Mouse (Mus musculus) MEL (cell line): Measurements from ENCODE around the gene Zfp414. TPM values are rescaled to one million over a fixed set of nuclear protein-coding genes. Genes with fewer than 3 reads are reported as not detected.

ENCODE experiments used
- DNase-seq: peaks from one replicate; pipeline ENCODE4 v3.0.0; 2011; ENCODE audit warnings: low read depth, low spot score
- H3K27ac ChIP-seq: 2 replicates; pipeline ENCODE4 v1.5.1; 2012; ENCODE audit warnings: low read depth, mild to moderate bottlenecking, control low read depth, low read length, moderate library complexity; ENCODE audit not compliant: control insufficient read depth
- H3K27me3 ChIP-seq, 2 experiments: fragments of 150-350 bp in 1 of 2; sonication (generic) in 1 of 2; 2 replicates each; pipeline ENCODE4 v1.6.1; 2012; ENCODE audit warnings: low read length in 2 of 2, mild to moderate bottlenecking in 2 of 2, improper control_type of control experiment in 1 of 2, moderate library complexity in 1 of 2; ENCODE audit not compliant: insufficient read depth in 2 of 2, control insufficient read depth in 1 of 2
- H3K36me3 ChIP-seq, 2 experiments: 2 replicates each; pipeline ENCODE4 v1.6.1; 2012 to 2014; ENCODE audit warnings: low read length in 2 of 2, improper control_type of control experiment in 1 of 2, inconsistent platforms in 1 of 2, mild to moderate bottlenecking in 1 of 2; ENCODE audit not compliant: insufficient read depth in 2 of 2, control insufficient read depth in 1 of 2
- H3K4me1 ChIP-seq, 2 experiments: fragments of 150-350 bp in 1 of 2; sonication (generic) in 1 of 2; 2 replicates each; pipeline ENCODE4 v1.6.1; 2012; ENCODE audit warnings: low read length in 2 of 2, improper control_type of control experiment in 1 of 2, mild to moderate bottlenecking in 1 of 2; ENCODE audit not compliant: insufficient read depth in 2 of 2, control insufficient read depth in 1 of 2
- H3K4me3 ChIP-seq, 2 experiments: fragments of 150-350 bp in 1 of 2; sonication (generic) in 1 of 2; 2 replicates each; pipeline ENCODE4 v1.5.1; 2012; ENCODE audit warnings: low read depth in 2 of 2, low read length in 2 of 2, mild to moderate bottlenecking in 2 of 2, moderate library complexity in 2 of 2, control low read depth in 1 of 2, improper control_type of control experiment in 1 of 2; ENCODE audit not compliant: control insufficient read depth in 1 of 2, insufficient read depth in 1 of 2
- H3K79me2 ChIP-seq: 2 replicates; pipeline ENCODE4 v1.6.1; 2012; ENCODE audit warnings: mild to moderate bottlenecking, low read length, moderate library complexity; ENCODE audit not compliant: control insufficient read depth, poor library complexity, insufficient read depth
- H3K9ac ChIP-seq: 2 replicates; pipeline ENCODE4 v1.6.1; 2012; ENCODE audit warnings: low read depth, mild to moderate bottlenecking, control low read depth, low read length, moderate library complexity; ENCODE audit not compliant: control insufficient read depth, poor library complexity, severe bottlenecking
- H3K9me3 ChIP-seq: fragments of 150-350 bp; sonication (generic); replicated peaks from 2 replicates; pipeline ENCODE4 v1.6.1; 2012; ENCODE audit warnings: mild to moderate bottlenecking, low read length, improper control_type of control experiment, moderate library complexity; ENCODE audit not compliant: insufficient read depth
- BHLHE40 ChIP-seq: IDR thresholded peaks from 2 replicates; pipeline ENCODE4 v1.6.1; 2012; ENCODE audit warnings: low read depth, mild to moderate bottlenecking, inconsistent platforms, low read length, improper control_type of control experiment, borderline replicate concordance
- E2F4 ChIP-seq: IDR thresholded peaks from 2 replicates; pipeline ENCODE4 v1.6.1; 2011; ENCODE audit warnings: low read depth, low read length, improper control_type of control experiment, borderline replicate concordance
- ETS1 ChIP-seq: IDR thresholded peaks from 2 replicates; pipeline ENCODE4 v1.6.1; 2012; ENCODE audit warnings: low read depth, mild to moderate bottlenecking, inconsistent platforms, low read length, improper control_type of control experiment, moderate library complexity
- GABPA ChIP-seq: IDR thresholded peaks from 2 replicates; pipeline ENCODE4 v1.6.1; 2012; ENCODE audit warnings: low read depth, mild to moderate bottlenecking, inconsistent platforms, low read length, improper control_type of control experiment, moderate library complexity
- JUND ChIP-seq: IDR thresholded peaks from 2 replicates; pipeline ENCODE4 v1.6.1; 2011; ENCODE audit warnings: low read depth, mild to moderate bottlenecking, improper control_type of control experiment, low read length
- KAT2A ChIP-seq: conservative IDR thresholded peaks from 2 replicates; pipeline ENCODE4 v1.6.1; 2012; ENCODE audit warnings: low read depth, low read length, improper control_type of control experiment, inconsistent platforms
- MAFK ChIP-seq: IDR thresholded peaks from 2 replicates; pipeline ENCODE4 v1.6.1; 2011; ENCODE audit warnings: low read depth, mild to moderate bottlenecking, low read length, improper control_type of control experiment, borderline replicate concordance
- MXI1 ChIP-seq: IDR thresholded peaks from 2 replicates; pipeline ENCODE4 v1.6.1; 2011; ENCODE audit warnings: mild to moderate bottlenecking, low read depth, low read length, improper control_type of control experiment
- NRF1 ChIP-seq: IDR thresholded peaks from 2 replicates; pipeline ENCODE4 v1.6.1; 2014; ENCODE audit warnings: low read depth, mild to moderate bottlenecking, inconsistent platforms, low read length, improper control_type of control experiment, moderate library complexity; ENCODE audit not compliant: poor library complexity, insufficient read depth, severe bottlenecking
- POLR2A ChIP-seq, 2 experiments: IDR thresholded peaks; 2 replicates each; pipeline ENCODE4 v1.6.1; 2011 to 2012; ENCODE audit warnings: low read length in 2 of 2, mild to moderate bottlenecking in 2 of 2, control low read depth in 1 of 2, improper control_type of control experiment in 1 of 2, low read depth in 1 of 2, moderate library complexity in 1 of 2; ENCODE audit not compliant: control insufficient read depth in 1 of 2, insufficient read depth in 1 of 2, poor library complexity in 1 of 2
- POLR2AphosphoS2 ChIP-seq: IDR thresholded peaks from 2 replicates; pipeline ENCODE4 v1.6.1; 2011; ENCODE audit warnings: low read length, improper control_type of control experiment
- RAD21 ChIP-seq: IDR thresholded peaks from 2 replicates; pipeline ENCODE4 v1.6.1; 2011; ENCODE audit warnings: mild to moderate bottlenecking, low read depth, low read length, improper control_type of control experiment
- RCOR1 ChIP-seq: IDR thresholded peaks from 2 replicates; pipeline ENCODE4 v1.6.1; 2012; ENCODE audit warnings: low read depth, mild to moderate bottlenecking, inconsistent platforms, low read length, improper control_type of control experiment
- SIN3A ChIP-seq: IDR thresholded peaks from 2 replicates; pipeline ENCODE4 v1.6.1; 2012; ENCODE audit warnings: low read length, improper control_type of control experiment, inconsistent platforms
- TAL1 ChIP-seq: IDR thresholded peaks from 2 replicates; pipeline ENCODE4 v1.6.1; 2012; ENCODE audit warnings: mild to moderate bottlenecking, inconsistent platforms, low read length, moderate library complexity, mixed read lengths
- TCF12 ChIP-seq: IDR thresholded peaks from 2 replicates; pipeline ENCODE4 v1.6.1; 2014; ENCODE audit warnings: low read depth, mild to moderate bottlenecking, inconsistent platforms, low read length, improper control_type of control experiment, moderate library complexity
- ZC3H11A ChIP-seq: IDR thresholded peaks from 2 replicates; pipeline ENCODE4 v1.6.1; 2012; ENCODE audit warnings: low read depth, mild to moderate bottlenecking, inconsistent platforms, low read length, improper control_type of control experiment
- ZMIZ1 ChIP-seq: IDR thresholded peaks from 2 replicates; pipeline ENCODE4 v1.6.1; 2012; ENCODE audit warnings: low read depth, mild to moderate bottlenecking, inconsistent platforms, low read length, improper control_type of control experiment, moderate library complexity
- ZNF384 ChIP-seq: IDR thresholded peaks from 2 replicates; pipeline ENCODE4 v1.6.1; 2012; ENCODE audit warnings: low read depth, mild to moderate bottlenecking, inconsistent platforms, low read length, improper control_type of control experiment
- polyA plus RNA-seq, 2 experiments: library from polyadenylated mRNA; stranded (reverse) in 1 of 2; unstranded in 1 of 2; fragments of >175 nt in 1 of 2; fragments of >200 nt in 1 of 2; gene quantifications; 2 replicates each; pipeline versions ENCODE4 v1.2.1 to v1.2.4; 2012; ENCODE audit warnings: low replicate concordance in 2 of 2, low read depth in 1 of 2; ENCODE audit not compliant: insufficient read length in 2 of 2, insufficient read depth in 1 of 2, missing spikeins in 1 of 2
- total RNA-seq: library from RNA; depleted of rRNA; stranded (reverse); fragments of 300-350 nt; gene quantifications from 2 replicates; pipeline ENCODE4 v1.2.3, GENCODE M21; 2012

Gene Zfp414
- total and polyA plus RNA-seq, 3 experiments: 8.1 to 52.2 TPM; not detected in 1

GRCm38 (mm10) chr17:33645073-33645472, 16.2 kb downstream of the Zfp414 start:
- no peaks in the 10 kb centered on the region for H3K9me3 ChIP-seq
- no peak overlapping the region for H3K9ac ChIP-seq
- DNase-seq: no peak
- TF ChIP-seq ETS1: no peak
- TF ChIP-seq POLR2A (IDR thresholded peaks at IDR 0.05; ENCODE audit: control insufficient read depth in 1 of 2, insufficient read depth in 1 of 2, low read depth in 1 of 2, low read length in 2 of 2, poor library complexity in 1 of 2): no peak
- TF ChIP-seq SIN3A: no peak
- no peak for TF ChIP-seq ZMIZ1
- no peak for TF ChIP-seq ZC3H11A
- no peaks in the 10 kb centered on the region for H3K79me2 ChIP-seq
- H3K27ac ChIP-seq: no peak overlapping the region
- H3K27me3 ChIP-seq: no peaks in the 10 kb centered on the region
- H3K4me1 ChIP-seq: peaks cover 3 to 5% of the 10 kb centered on the region in 2 experiments; a peak in 2 of 4 replicates
- no peak overlapping the region for H3K4me3 ChIP-seq
- H3K36me3 ChIP-seq: peaks cover 3 to 18% of the 10 kb centered on the region in 2 experiments

- Histone ChIP-seq H3K36me3 (peaks cover 0 to 43% of the 10 kb centered on the region in 2 experiments; a peak in 2 of 4 replicates), H3K9ac (no peak overlapping the region)
Observed at GRCm38 (mm10) chr17:33649781-33650475, 21.0 kb downstream of the Zfp414 start.

GRCm38 (mm10) chr17:33666813-33667212, 37.9 kb downstream of the Zfp414 start:
- Histone ChIP-seq H3K27me3 (no peaks in the 10 kb centered on the region), H3K27ac (no peak overlapping the region), H3K9ac (no peak overlapping the region), H3K4me1 (no peaks in the 10 kb centered on the region), H3K9me3 (no peaks in the 10 kb centered on the region), H3K4me3 (no peak overlapping the region), H3K36me3 (peaks cover 11 to 60% of the 10 kb centered on the region in 2 experiments), H3K79me2 (peaks cover 33% of the 10 kb centered on the region)
- TF ChIP-seq KAT2A (no peak), JUND (no peak), ZNF384 (no peak), MAFK (no peak)
- no peak for DNase-seq

More at GRCm38 (mm10) chr17:33649781-33650475, 21.0 kb downstream of the Zfp414 start:
- H3K9me3 ChIP-seq: no peaks in the 10 kb centered on the region
- H3K79me2 ChIP-seq: no peaks in the 10 kb centered on the region
- H3K4me3 ChIP-seq: no peak overlapping the region
- no peak overlapping the region for H3K27ac ChIP-seq
- DNase-seq: no peak
- TF ChIP-seq POLR2AphosphoS2 (no peak), MXI1 (no peak), KAT2A (no peak), TCF12 (no peak), GABPA (no peak), BHLHE40 (no peak), E2F4 (no peak), RAD21 (no peak), TAL1 (no peak), JUND (no peak), RCOR1 (no peak), NRF1 (no peak)
- H3K27me3 ChIP-seq: no peaks in the 10 kb centered on the region
- H3K4me1 ChIP-seq: no peaks in the 10 kb centered on the region
